Comparison of ENCODE assay signal across 17 mouse cellular contexts in the genomic region with DNA sequence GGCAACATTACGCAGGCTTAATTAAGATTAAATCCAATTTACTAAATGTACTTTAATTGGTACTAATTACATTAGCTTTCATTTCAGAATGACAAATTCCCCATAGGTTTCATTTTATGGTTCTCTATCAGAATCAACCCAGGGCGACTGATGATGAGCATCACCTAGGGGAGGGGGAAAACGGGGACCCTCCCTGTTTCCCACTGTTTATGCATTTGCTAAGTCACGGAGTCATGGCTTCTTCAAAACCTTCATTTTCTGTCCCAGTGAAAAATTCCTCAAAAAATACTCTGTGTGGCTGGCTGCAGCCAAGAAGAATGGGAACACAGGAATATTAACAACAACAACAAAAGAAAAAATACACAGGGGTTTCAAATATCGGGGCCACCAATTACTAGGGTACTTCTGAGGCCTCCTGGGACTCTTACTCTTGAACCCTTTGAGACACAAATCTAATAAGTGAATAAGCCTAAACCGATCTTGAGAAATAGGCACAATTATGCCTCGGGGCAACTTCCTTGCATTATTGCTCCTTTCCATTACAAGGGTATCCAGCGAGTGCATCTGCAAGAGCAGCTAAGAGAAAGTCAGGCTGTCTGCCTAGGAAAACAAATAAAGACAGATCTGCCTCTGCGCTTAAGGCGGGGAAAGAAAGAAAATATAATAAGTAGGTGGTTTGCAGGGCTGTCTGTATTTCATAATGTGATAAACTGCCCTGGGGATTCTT. TPM values are rescaled to one million over a fixed set of nuclear protein-coding genes. Genes with fewer than 3 reads are reported as not detected.
DNase-seq lines count a peak whose midpoint lies in the region; ATAC-seq and TF ChIP-seq lines count a peak whose summit lies in the region.
"Had no signal": no experiment of that assay in that cellular context is flagged by ENCODE, and none has a peak within 500 bp of the region (broad histone marks: within the 10 kb centered on the region; RNA-seq: fewer than 3 reads in every experiment).

No protein-coding gene starts in this region.

- WGBS in hindbrain, embryonic 13.5 days = 46% methylated on average over 10 of the region's 10 CpGs
- WGBS in midbrain, postnatal 0 days = 59% methylated on average over 10 of the region's 10 CpGs

- intact Hi-C loops in left cerebral cortex, adult 2 months (cut with DNase I) = no loop called here

- H3K9me3 ChIP-seq in hindbrain, embryonic 13.5 days = no peaks in the 10 kb centered on the region
- no peaks in the 10 kb centered on the region for H3K9me3 ChIP-seq in midbrain, postnatal 0 days (ENCODE audit: low read length)
- H3K9me3 ChIP-seq: embryonic facial prominence, embryonic 15.5 days; limb, embryonic 15.5 days had no signal

- DNase-seq in embryo, embryonic 11 days = peak; percentile 38
- no peak for DNase-seq in embryo, embryonic 9.5 days (ENCODE audit: extremely low spot score)
- peak; percentile 99 for DNase-seq in fat pad, adult 2 months (ENCODE audit: extremely low read depth, low read depth, low spot score)
- DNase-seq in midbrain, postnatal 0 days (ENCODE audit: low spot score) = no peak
- DNase-seq in left cerebral cortex, adult 2 months (ENCODE audit: extremely low spot score in 1 of 2, low spot score in 2 of 2) = no peak
- DNase-seq in gastrocnemius, postnatal 10 days = no peak
- no peak for DNase-seq in thymus, postnatal 10 days (ENCODE audit: low spot score in 2 of 2)
- DNase-seq: adrenal gland, postnatal 25 days; cerebellum, adult 11 months; kidney, postnatal 14 days; lung, adult 2 months; right cerebral cortex, postnatal 14 days; thymus, adult 2 months had no signal

- ATAC-seq in hindbrain, embryonic 13.5 days (ENCODE audit: low FRiP score) = peak; percentile 50; the same call in 1 of the 2 replicates
- ATAC-seq in midbrain, postnatal 0 days (ENCODE audit: low FRiP score) = no peak

- no peak for TF ChIP-seq CTCF in midbrain, postnatal 0 days (IDR thresholded peaks at IDR 0.05)
- no peak for TF ChIP-seq CTCF in left cerebral cortex, adult 2 months (IDR thresholded peaks at IDR 0.05)

- peak overlapping the region; percentile 12; the same call in 1 of the 2 replicates for H3K27ac ChIP-seq in hindbrain, embryonic 13.5 days
- no peak overlapping the region for H3K27ac ChIP-seq in midbrain, postnatal 0 days (ENCODE audit: low read depth, low read length)
- H3K27ac ChIP-seq in left cerebral cortex, adult 2 months = no peak overlapping the region; the same call in 1 of the 2 replicates
- H3K27ac ChIP-seq: embryonic facial prominence, embryonic 15.5 days; limb, embryonic 15.5 days had no signal

- H3K4me1 ChIP-seq in hindbrain, embryonic 13.5 days (replicated peaks) = peaks cover 63% of the 10 kb centered on the region
- peaks cover 10% of the 10 kb centered on the region; the same call in 1 of the 2 replicates for H3K4me1 ChIP-seq in midbrain, postnatal 0 days (ENCODE audit: insufficient read depth, low read length)

- peak overlapping the region; percentile 18 for H3K4me3 ChIP-seq in hindbrain, embryonic 13.5 days
- peak overlapping the region; percentile 16; the same call in 1 of the 2 replicates for H3K4me3 ChIP-seq in midbrain, postnatal 0 days (ENCODE audit: low read depth, low read length)
- H3K4me3 ChIP-seq in left cerebral cortex, adult 2 months = no peak overlapping the region
- H3K4me3 ChIP-seq: embryonic facial prominence, embryonic 15.5 days; limb, embryonic 15.5 days had no signal

- H3K4me2 ChIP-seq in hindbrain, embryonic 13.5 days = peak overlapping the region; percentile 44
- peak overlapping the region; percentile 38 for H3K4me2 ChIP-seq in midbrain, postnatal 0 days (ENCODE audit: low read depth, low read length, poor library complexity, severe bottlenecking)
- H3K4me2 ChIP-seq: embryonic facial prominence, embryonic 15.5 days; heart, embryonic 11.5 days; limb, embryonic 15.5 days had no signal

- H3K27me3 ChIP-seq in hindbrain, embryonic 13.5 days = peaks cover 6% of the 10 kb centered on the region; the same call in 1 of the 2 replicates
- no peaks in the 10 kb centered on the region for H3K27me3 ChIP-seq in midbrain, postnatal 0 days (ENCODE audit: insufficient read depth, low read length)
- H3K27me3 ChIP-seq: embryonic facial prominence, embryonic 15.5 days; limb, embryonic 15.5 days had no signal

- no peak overlapping the region for H3K9ac ChIP-seq in hindbrain, embryonic 13.5 days
- H3K9ac ChIP-seq in midbrain, postnatal 0 days (replicated peaks; ENCODE audit: low read length, poor library complexity, severe bottlenecking) = 0 out of 2 replicates have a peak overlapping the region, but pooled peaks have one; percentile 10
- H3K9ac ChIP-seq: embryonic facial prominence, embryonic 15.5 days; limb, embryonic 15.5 days had no signal

- 0 out of 2 replicates have a peak, but pooled peaks cover 4% of the 10 kb centered on the region for H3K36me3 ChIP-seq in hindbrain, embryonic 13.5 days
- no peaks in the 10 kb centered on the region for H3K36me3 ChIP-seq in midbrain, postnatal 0 days (ENCODE audit: insufficient read depth, low read length)
- H3K36me3 ChIP-seq: embryonic facial prominence, embryonic 15.5 days had no signal

RNA-seq across cellular contexts. Expression of a gene that starts 5.9 kb away (rescaled TPM):
- 26.0 and 27.0 TPM in 2 replicates for polyA plus RNA-seq in hindbrain, embryonic 13.5 days (2015; fragmentation: Nextera tagmentation; extraction: Ambion mirVana)
- total RNA-seq in midbrain, postnatal 0 days (2014; rRNA removed) = 54.6 and 69.8 TPM in 2 replicates
- polyA plus RNA-seq in midbrain, postnatal 0 days (2015; fragmentation: Nextera tagmentation; extraction: Ambion mirVana) = 20.4 and 21.4 TPM in 2 replicates
- 10 to 100 TPM; 36.0 to 39.1 TPM for total RNA-seq in left cerebral cortex, adult 2 months (2021)
- total RNA-seq in gastrocnemius, postnatal 10 days (2021) = 10 to 100 TPM; 20.3 to 21.1 TPM

Comparison
In these comparisons a context has a peak if more than half of its experiments do, and no peak if none do; other contexts are left out.
1. DNase-seq: peak in embryo, embryonic 11 days (single experiment) and fat pad, adult 2 months (single experiment); none in embryo, embryonic 9.5 days (single experiment), midbrain, postnatal 0 days (single experiment), left cerebral cortex, adult 2 months (0 of 2), gastrocnemius, postnatal 10 days (single experiment) and thymus, postnatal 10 days (0 of 2).